Mouse (Mus musculus) midbrain, embryonic 11.5 days (tissue): ENCODE measurements at regions not wholly inside any gene's neighbourhood (a gene's known extent, or its start where the extent isn't known, plus 50 kb on each side); places are given as distances from the start of the nearest gene placed in this dataset.

Experiments used
- ATAC-seq: fragments of 200-750 bp; cut with Nextera tagmentation; 2 replicates; pipeline ENCODE4 v1.8.0; 2017; ENCODE audit warnings: moderate TSS enrichment, moderate library complexity; ENCODE audit not compliant: low FRiP score
- DNase-seq: peaks from one replicate; pipeline ENCODE4 v3.0.0; 2015; ENCODE audit warnings: low spot score; ENCODE audit errors: missing footprints
- H3K27ac ChIP-seq: fragments of 300-500 bp; sonication (generic); 2 replicates; pipeline ENCODE4 v1.5.1; 2014; ENCODE audit warnings: low read depth, low read length
- H3K27me3 ChIP-seq: fragments of 300-500 bp; sonication (generic); 2 replicates; pipeline ENCODE4 v1.6.1; 2014; ENCODE audit warnings: mild to moderate bottlenecking, low read length, moderate library complexity, mixed read lengths; ENCODE audit not compliant: control insufficient read depth, insufficient read depth
- H3K36me3 ChIP-seq: fragments of 300-500 bp; sonication (generic); 2 replicates; pipeline ENCODE4 v1.6.1; 2014; ENCODE audit warnings: mild to moderate bottlenecking, low read length, moderate library complexity, mixed read lengths; ENCODE audit not compliant: control insufficient read depth, insufficient read depth
- H3K4me1 ChIP-seq: fragments of 300-500 bp; sonication (generic); 2 replicates; pipeline ENCODE4 v1.6.1; 2014; ENCODE audit warnings: low read length; ENCODE audit not compliant: control insufficient read depth, insufficient read depth
- H3K4me2 ChIP-seq: fragments of 300-500 bp; sonication (generic); 2 replicates; pipeline ENCODE4 v1.6.1; 2014; ENCODE audit warnings: mild to moderate bottlenecking, moderate library complexity
- H3K4me3 ChIP-seq: fragments of 300-500 bp; sonication (generic); 2 replicates; pipeline ENCODE4 v1.5.1; 2014; ENCODE audit warnings: low read depth, low read length
- H3K9ac ChIP-seq: fragments of 300-500 bp; sonication (generic); 2 replicates; pipeline ENCODE4 v1.6.1; 2014; ENCODE audit warnings: low read length
- H3K9me3 ChIP-seq: fragments of 300-500 bp; sonication (generic); 2 replicates; pipeline ENCODE4 v1.6.1; 2016; ENCODE audit warnings: low read length; ENCODE audit not compliant: control insufficient read depth
- WGBS: fragments of 180-500 bp; shearing (Covaris S2); extraction: QIAGEN DNeasy Blood & Tissue Kit; methylation state at CpG from one replicate; pipeline ENCODE4 v1.1.7; 2014; 5-methylcytosine and 5-hydroxymethylcytosine counted together

- Histone ChIP-seq H3K27me3 (no peaks in the 10 kb centered on the region), H3K4me3 (no peak overlapping the region), H3K4me1 (no peaks in the 10 kb centered on the region), H3K36me3 (no peaks in the 10 kb centered on the region), H3K9me3 (no peaks in the 10 kb centered on the region), H3K4me2 (no peak overlapping the region), H3K9ac (no peak overlapping the region), H3K27ac (no peak overlapping the region)
- DNase-seq (no peak), ATAC-seq (no peak)
- WGBS, result 10% methylated on average over 1 of the region's 1 CpGs
Measured at GRCm38 (mm10) chr3:39115441-39115840, 228.7 kb downstream of the Fat4 start.

- H3K36me3 ChIP-seq, result no peaks in the 10 kb centered on the region
- DNase-seq, result no peak
- no peak overlapping the region for H3K9ac ChIP-seq
- no peak for ATAC-seq
- H3K4me2 ChIP-seq, result no peak overlapping the region
- no peaks in the 10 kb centered on the region for H3K27me3 ChIP-seq
- no peaks in the 10 kb centered on the region for H3K9me3 ChIP-seq
- H3K4me3 ChIP-seq, result no peak overlapping the region
- WGBS, result 90% methylated on average over 1 of the region's 1 CpGs
- H3K4me1 ChIP-seq, result no peaks in the 10 kb centered on the region
- H3K27ac ChIP-seq, result no peak overlapping the region
Measured at GRCm38 (mm10) chr3:39122250-39122649, 235.5 kb downstream of the Fat4 start.

- Histone ChIP-seq H3K9ac (no peak overlapping the region), H3K27ac (no peak overlapping the region), H3K9me3 (no peaks in the 10 kb centered on the region), H3K36me3 (no peaks in the 10 kb centered on the region), H3K4me2 (no peak overlapping the region), H3K4me3 (no peak overlapping the region), H3K4me1 (no peaks in the 10 kb centered on the region), H3K27me3 (no peaks in the 10 kb centered on the region)
- WGBS, result 90% methylated on average over 3 of the region's 3 CpGs
- no peak for ATAC-seq
- no peak for DNase-seq
Measured at GRCm38 (mm10) chr3:39130532-39130931, 243.8 kb downstream of the Fat4 start.

- ATAC-seq, result no peak
- Histone ChIP-seq H3K9ac (no peak overlapping the region), H3K4me2 (no peak overlapping the region), H3K36me3 (no peaks in the 10 kb centered on the region), H3K4me1 (no peaks in the 10 kb centered on the region), H3K27ac (no peak overlapping the region), H3K4me3 (no peak overlapping the region), H3K9me3 (no peaks in the 10 kb centered on the region), H3K27me3 (no peaks in the 10 kb centered on the region)
- DNase-seq, result no peak
- 89% methylated on average over 6 of the region's 6 CpGs for WGBS
Measured at GRCm38 (mm10) chr3:39165006-39165667, 278.4 kb downstream of the Fat4 start.

- ATAC-seq (no peak), DNase-seq (no peak)
- H3K36me3 ChIP-seq, result no peaks in the 10 kb centered on the region
- H3K4me2 ChIP-seq, result no peak overlapping the region
- H3K27me3 ChIP-seq, result no peaks in the 10 kb centered on the region
- WGBS, result 87% methylated on average over 3 of the region's 3 CpGs
- H3K9ac ChIP-seq, result no peak overlapping the region
- H3K9me3 ChIP-seq, result peaks cover 2% of the 10 kb centered on the region; the same call in 1 of the 2 replicates
- no peak overlapping the region for H3K27ac ChIP-seq
- H3K4me3 ChIP-seq, result no peak overlapping the region
- no peaks in the 10 kb centered on the region for H3K4me1 ChIP-seq
Measured at GRCm38 (mm10) chr3:39182646-39183045, 295.9 kb downstream of the Fat4 start.

GRCm38 (mm10) chr3:39195102-39195501, 308.4 kb downstream of the Fat4 start:
- Histone ChIP-seq H3K9ac (no peak overlapping the region), H3K27me3 (no peaks in the 10 kb centered on the region), H3K27ac (no peak overlapping the region), H3K4me3 (no peak overlapping the region), H3K4me1 (no peaks in the 10 kb centered on the region), H3K36me3 (no peaks in the 10 kb centered on the region), H3K9me3 (no peaks in the 10 kb centered on the region), H3K4me2 (no peak overlapping the region)
- 83% methylated on average over 6 of the region's 6 CpGs for WGBS
- peak; percentile 75; the same call in 1 of the 2 replicates for ATAC-seq
- DNase-seq, result no peak

- H3K4me3 ChIP-seq, result no peak overlapping the region
- no peaks in the 10 kb centered on the region for H3K4me1 ChIP-seq
- H3K9ac ChIP-seq, result no peak overlapping the region
- H3K36me3 ChIP-seq, result no peaks in the 10 kb centered on the region
- H3K9me3 ChIP-seq, result no peaks in the 10 kb centered on the region
- DNase-seq (no peak), ATAC-seq (no peak)
- 51% methylated on average over 7 of the region's 7 CpGs for WGBS
- H3K27me3 ChIP-seq, result no peaks in the 10 kb centered on the region
- no peak overlapping the region for H3K27ac ChIP-seq
- H3K4me2 ChIP-seq, result no peak overlapping the region
Measured at GRCm38 (mm10) chr3:39202662-39203061, 315.9 kb downstream of the Fat4 start.

GRCm38 (mm10) chr3:39208651-39209050, 321.9 kb downstream of the Fat4 start:
- no peak overlapping the region for H3K27ac ChIP-seq
- H3K9me3 ChIP-seq, result no peaks in the 10 kb centered on the region
- DNase-seq (no peak), ATAC-seq (no peak)
- no peaks in the 10 kb centered on the region for H3K4me1 ChIP-seq
- no peak overlapping the region for H3K4me2 ChIP-seq
- WGBS, result 94% methylated on average over 1 of the region's 1 CpGs
- H3K36me3 ChIP-seq, result no peaks in the 10 kb centered on the region
- H3K9ac ChIP-seq, result no peak overlapping the region
- no peak overlapping the region for H3K4me3 ChIP-seq
- no peaks in the 10 kb centered on the region for H3K27me3 ChIP-seq

- H3K4me3 ChIP-seq, result no peak overlapping the region
- no peak for ATAC-seq
- no peak overlapping the region for H3K9ac ChIP-seq
- H3K27ac ChIP-seq, result no peak overlapping the region
- WGBS, result 81% methylated on average over 8 of the region's 8 CpGs
- no peaks in the 10 kb centered on the region for H3K27me3 ChIP-seq
- H3K36me3 ChIP-seq, result no peaks in the 10 kb centered on the region
- H3K9me3 ChIP-seq, result no peaks in the 10 kb centered on the region
- no peak overlapping the region for H3K4me2 ChIP-seq
- no peaks in the 10 kb centered on the region for H3K4me1 ChIP-seq
- DNase-seq, result no peak
Measured at GRCm38 (mm10) chr3:39209382-39210165, 322.8 kb downstream of the Fat4 start.
